Mouse (Mus musculus): ENCODE data around the gene Aamdc. TPM values are rescaled to one million over a fixed set of nuclear protein-coding genes. Genes with fewer than 3 reads are reported as not detected.

The Aamdc gene
- polyA plus RNA-seq (2015; fragmentation: Nextera tagmentation; extraction: Ambion mirVana) = 57.5 and 58.5 TPM in 2 replicates

GRCm38 (mm10) chr7:97579067-97579975, at the start of gene Aamdc, which contains the start of gene Rsf1:
TSS of gene Aamdc (minus strand) at chr7:97579497.
TSS of gene Rsf1 (plus strand) at chr7:97579889.
- ATAC-seq (ENCODE audit: low FRiP score, low TSS enrichment) = peak; percentile 98
- Histone ChIP-seq H3K4me2 (replicated peaks; ENCODE audit: low read depth, low read length) (peak within 1 kb of the TSS; percentile 88), H3K4me1 (ENCODE audit: insufficient read depth, low read length) (peaks cover 10% of the 10 kb centered on the region), H3K27me3 (ENCODE audit: insufficient read depth, low read length) (no peaks in the 10 kb centered on the region), H3K27ac (ENCODE audit: low read length) (peak within 1 kb of the TSS; percentile 97), H3K9ac (replicated peaks; ENCODE audit: low read length) (peak within 1 kb of the TSS; percentile 99), H3K4me3 (ENCODE audit: low read length) (peak within 1 kb of the TSS; percentile 99), H3K36me3 (ENCODE audit: insufficient read depth, low read length) (no peaks in the 10 kb centered on the region), H3K9me3 (ENCODE audit: low read length) (peaks cover 3% of the 10 kb centered on the region)
- under 1% methylated on average over 46 of the region's 68 CpGs for WGBS

- no peaks in the 10 kb centered on the region for H3K4me1 ChIP-seq (ENCODE audit: insufficient read depth, low read length)
- H3K4me3 ChIP-seq (ENCODE audit: low read length) = no peak overlapping the region
- H3K9me3 ChIP-seq (ENCODE audit: low read length) = no peaks in the 10 kb centered on the region
- no peak overlapping the region for H3K4me2 ChIP-seq (replicated peaks; ENCODE audit: low read depth, low read length)
- no peak overlapping the region for H3K9ac ChIP-seq (replicated peaks; ENCODE audit: low read length)
- 0 out of 2 replicates have a peak, but pooled peaks cover 2% of the 10 kb centered on the region for H3K36me3 ChIP-seq (ENCODE audit: insufficient read depth, low read length)
- no peak for ATAC-seq (ENCODE audit: low FRiP score, low TSS enrichment)
- H3K27ac ChIP-seq (ENCODE audit: low read length) = no peak overlapping the region
- H3K27me3 ChIP-seq (ENCODE audit: insufficient read depth, low read length) = no peaks in the 10 kb centered on the region
These were observed 44.1 kb upstream of the Aamdc start for GRCm38 (mm10) chr7:97623402-97623801.

- no peak for ATAC-seq (ENCODE audit: low FRiP score, low TSS enrichment)
- 66% methylated on average over 1 of the region's 1 CpGs for WGBS
- Histone ChIP-seq H3K9me3 (ENCODE audit: low read length) (no peaks in the 10 kb centered on the region), H3K27me3 (ENCODE audit: insufficient read depth, low read length) (no peaks in the 10 kb centered on the region), H3K9ac (replicated peaks; ENCODE audit: low read length) (no peak overlapping the region), H3K4me2 (replicated peaks; ENCODE audit: low read depth, low read length) (no peak overlapping the region), H3K36me3 (ENCODE audit: insufficient read depth, low read length) (0 out of 2 replicates have a peak, but pooled peaks cover 5% of the 10 kb centered on the region), H3K27ac (ENCODE audit: low read length) (no peak overlapping the region), H3K4me1 (ENCODE audit: insufficient read depth, low read length) (no peaks in the 10 kb centered on the region), H3K4me3 (ENCODE audit: low read length) (no peak overlapping the region)
These were observed 43.4 kb upstream of the Aamdc start for GRCm38 (mm10) chr7:97622676-97623075.

- Histone ChIP-seq H3K4me3 (ENCODE audit: low read length) (no peak overlapping the region), H3K9me3 (ENCODE audit: low read length) (no peaks in the 10 kb centered on the region), H3K27ac (ENCODE audit: low read length) (no peak overlapping the region), H3K9ac (replicated peaks; ENCODE audit: low read length) (no peak overlapping the region), H3K4me2 (replicated peaks; ENCODE audit: low read depth, low read length) (no peak overlapping the region), H3K27me3 (ENCODE audit: insufficient read depth, low read length) (no peaks in the 10 kb centered on the region), H3K4me1 (ENCODE audit: insufficient read depth, low read length) (0 out of 2 replicates have a peak, but pooled peaks cover 1% of the 10 kb centered on the region), H3K36me3 (ENCODE audit: insufficient read depth, low read length) (0 out of 2 replicates have a peak, but pooled peaks cover 7% of the 10 kb centered on the region)
- 83% methylated on average over 5 of the region's 5 CpGs for WGBS
- no peak for ATAC-seq (ENCODE audit: low FRiP score, low TSS enrichment)
These were observed 42.0 kb upstream of the Aamdc start for GRCm38 (mm10) chr7:97621346-97621745.

- no peak overlapping the region for H3K27ac ChIP-seq (ENCODE audit: low read length)
- no peaks in the 10 kb centered on the region for H3K36me3 ChIP-seq (ENCODE audit: insufficient read depth, low read length)
- H3K27me3 ChIP-seq (ENCODE audit: insufficient read depth, low read length) = no peaks in the 10 kb centered on the region
- H3K4me1 ChIP-seq (ENCODE audit: insufficient read depth, low read length) = no peaks in the 10 kb centered on the region
- 92% methylated on average over 2 of the region's 2 CpGs for WGBS
- no peak overlapping the region for H3K4me2 ChIP-seq (replicated peaks; ENCODE audit: low read depth, low read length)
- ATAC-seq (ENCODE audit: low FRiP score, low TSS enrichment) = no peak
- H3K4me3 ChIP-seq (ENCODE audit: low read length) = no peak overlapping the region
- H3K9ac ChIP-seq (replicated peaks; ENCODE audit: low read length) = no peak overlapping the region
- no peaks in the 10 kb centered on the region for H3K9me3 ChIP-seq (ENCODE audit: low read length)
These were observed 19.3 kb upstream of the Aamdc start for GRCm38 (mm10) chr7:97598548-97598947.

- Histone ChIP-seq H3K4me3 (ENCODE audit: low read length) (no peak overlapping the region), H3K36me3 (ENCODE audit: insufficient read depth, low read length) (0 out of 2 replicates have a peak, but pooled peaks cover 2% of the 10 kb centered on the region), H3K4me1 (ENCODE audit: insufficient read depth, low read length) (peaks cover 30% of the 10 kb centered on the region), H3K27me3 (ENCODE audit: insufficient read depth, low read length) (no peaks in the 10 kb centered on the region), H3K4me2 (replicated peaks; ENCODE audit: low read depth, low read length) (no peak overlapping the region), H3K9me3 (ENCODE audit: low read length) (no peaks in the 10 kb centered on the region), H3K27ac (ENCODE audit: low read length) (no peak overlapping the region), H3K9ac (replicated peaks; ENCODE audit: low read length) (no peak overlapping the region)
- ATAC-seq (ENCODE audit: low FRiP score, low TSS enrichment) = no peak
- 89% methylated on average over 2 of the region's 2 CpGs for WGBS
These were observed 14.2 kb upstream of the Aamdc start for GRCm38 (mm10) chr7:97593535-97593934.

- no peak overlapping the region for H3K4me2 ChIP-seq (replicated peaks; ENCODE audit: low read depth, low read length)
- ATAC-seq (ENCODE audit: low FRiP score, low TSS enrichment) = no peak
- no peak overlapping the region for H3K27ac ChIP-seq (ENCODE audit: low read length)
- WGBS = 99% methylated on average over 4 of the region's 4 CpGs
- H3K4me3 ChIP-seq (ENCODE audit: low read length) = no peak overlapping the region
- H3K9ac ChIP-seq (replicated peaks; ENCODE audit: low read length) = no peak overlapping the region
- H3K27me3 ChIP-seq (ENCODE audit: insufficient read depth, low read length) = no peaks in the 10 kb centered on the region
- no peaks in the 10 kb centered on the region for H3K9me3 ChIP-seq (ENCODE audit: low read length)
- H3K36me3 ChIP-seq (ENCODE audit: insufficient read depth, low read length) = 0 out of 2 replicates have a peak, but pooled peaks cover 2% of the 10 kb centered on the region
- H3K4me1 ChIP-seq (ENCODE audit: insufficient read depth, low read length) = peaks cover 32% of the 10 kb centered on the region
These were observed 13.1 kb upstream of the Aamdc start for GRCm38 (mm10) chr7:97592396-97592795.

- ATAC-seq (ENCODE audit: low FRiP score, low TSS enrichment) = no peak; the same call in 1 of the 2 replicates
- Histone ChIP-seq H3K36me3 (ENCODE audit: insufficient read depth, low read length) (0 out of 2 replicates have a peak, but pooled peaks cover 2% of the 10 kb centered on the region), H3K4me2 (replicated peaks; ENCODE audit: low read depth, low read length) (no peak overlapping the region), H3K27me3 (ENCODE audit: insufficient read depth, low read length) (no peaks in the 10 kb centered on the region), H3K9me3 (ENCODE audit: low read length) (no peaks in the 10 kb centered on the region), H3K4me3 (ENCODE audit: low read length) (no peak overlapping the region), H3K4me1 (ENCODE audit: insufficient read depth, low read length) (peaks cover 32% of the 10 kb centered on the region), H3K9ac (replicated peaks; ENCODE audit: low read length) (no peak overlapping the region), H3K27ac (ENCODE audit: low read length) (no peak overlapping the region)
- whole genome bisulfite sequencing = 81% methylated on average over 6 of the region's 6 CpGs
These were observed 12.0 kb upstream of the Aamdc start for GRCm38 (mm10) chr7:97591336-97591735.

GRCm38 (mm10) chr7:97590488-97590887, 11.2 kb upstream of the Aamdc start:
- no peak overlapping the region for H3K9ac ChIP-seq (replicated peaks; ENCODE audit: low read length)
- 0 out of 2 replicates have a peak overlapping the region, but pooled peaks have one; percentile 58 for H3K27ac ChIP-seq (ENCODE audit: low read length)
- H3K36me3 ChIP-seq (ENCODE audit: insufficient read depth, low read length) = 0 out of 2 replicates have a peak, but pooled peaks cover 2% of the 10 kb centered on the region
- H3K4me2 ChIP-seq (replicated peaks; ENCODE audit: low read depth, low read length) = no peak overlapping the region
- WGBS = 24% methylated on average over 3 of the region's 3 CpGs
- H3K9me3 ChIP-seq (ENCODE audit: low read length) = no peaks in the 10 kb centered on the region
- no peak overlapping the region for H3K4me3 ChIP-seq (ENCODE audit: low read length)
- peaks cover 32% of the 10 kb centered on the region for H3K4me1 ChIP-seq (ENCODE audit: insufficient read depth, low read length)
- no peaks in the 10 kb centered on the region for H3K27me3 ChIP-seq (ENCODE audit: insufficient read depth, low read length)
- peak; percentile 69; the same call in 1 of the 2 replicates for ATAC-seq (ENCODE audit: low FRiP score, low TSS enrichment)

GRCm38 (mm10) chr7:97588506-97588905, 9.2 kb upstream of the Aamdc start:
- H3K9me3 ChIP-seq (ENCODE audit: low read length) = no peaks in the 10 kb centered on the region
- no peak overlapping the region for H3K9ac ChIP-seq (replicated peaks; ENCODE audit: low read length)
- H3K4me3 ChIP-seq (ENCODE audit: low read length) = no peak overlapping the region
- no peak overlapping the region for H3K4me2 ChIP-seq (replicated peaks; ENCODE audit: low read depth, low read length)
- H3K27me3 ChIP-seq (ENCODE audit: insufficient read depth, low read length) = no peaks in the 10 kb centered on the region
- 0 out of 2 replicates have a peak, but pooled peaks cover 2% of the 10 kb centered on the region for H3K36me3 ChIP-seq (ENCODE audit: insufficient read depth, low read length)
- ATAC-seq (ENCODE audit: low FRiP score, low TSS enrichment) = no peak
- H3K4me1 ChIP-seq (ENCODE audit: insufficient read depth, low read length) = peaks cover 32% of the 10 kb centered on the region
- peak overlapping the region; percentile 50 for H3K27ac ChIP-seq (ENCODE audit: low read length)
- 82% methylated on average over 5 of the region's 5 CpGs for WGBS

Measured in kidney, embryonic 16.5 days (tissue).